Mouse (Mus musculus) kidney, adult 2 months (tissue): Measurements from ENCODE around the gene Astn2. TPM values are rescaled to one million over a fixed set of nuclear protein-coding genes. Genes with fewer than 3 reads are reported as not detected.

Experiments
- DNase-seq: peaks from one replicate; pipeline ENCODE4 v3.0.0; 2021
- H3K27ac ChIP-seq: fragments of 200-500 bp; 2 replicates; pipeline ENCODE4 v1.5.1; 2012; ENCODE audit warnings: low read depth, low read length, control low read depth, inconsistent platforms; ENCODE audit not compliant: insufficient read depth
- H3K27me3 ChIP-seq: fragments of 200-500 bp; replicated peaks from 2 replicates; pipeline ENCODE4 v1.6.1; 2012; ENCODE audit warnings: mild to moderate bottlenecking, moderate library complexity, low read length, inconsistent platforms; ENCODE audit not compliant: control insufficient read depth, insufficient read depth
- H3K36me3 ChIP-seq: fragments of 200-500 bp; 2 replicates; pipeline ENCODE4 v1.6.1; 2012; ENCODE audit warnings: mild to moderate bottlenecking, moderate library complexity, low read length, inconsistent platforms; ENCODE audit not compliant: control insufficient read depth, insufficient read depth
- H3K4me1 ChIP-seq: fragments of 200-500 bp; 2 replicates; pipeline ENCODE4 v1.6.1; 2011; ENCODE audit warnings: low read length; ENCODE audit not compliant: control insufficient read depth, insufficient read depth
- H3K4me3 ChIP-seq: fragments of 200-500 bp; 2 replicates; pipeline ENCODE4 v1.5.1; 2011; ENCODE audit warnings: mild to moderate bottlenecking, low read depth, low read length, control low read depth; ENCODE audit not compliant: insufficient read depth
- CTCF ChIP-seq: fragments of 200-500 bp; conservative IDR thresholded peaks from 2 replicates; pipeline ENCODE4 v1.5.1; 2011; ENCODE audit warnings: low read depth, mild to moderate bottlenecking, control low read depth, low read length, moderate library complexity, mixed read lengths; ENCODE audit not compliant: insufficient read depth, insufficient read length
- POLR2A ChIP-seq: fragments of 200-500 bp; IDR thresholded peaks from one replicate; pipeline ENCODE4 v1.6.1; 2011; ENCODE audit warnings: low read depth, low read length, control low read depth
- WGBS: fragments of 180-500 bp; shearing (Covaris S2); methylation state at CpG from one replicate; pipeline ENCODE4 v1.1.7; 2018; 5-methylcytosine and 5-hydroxymethylcytosine counted together
- polyA plus RNA-seq: library from polyadenylated mRNA; depleted of rRNA; stranded (reverse); fragments of >200 nt; gene quantifications from 2 replicates; pipeline ENCODE4 v1.2.3, GENCODE M21; 2012

Astn2 gene
- polyA plus RNA-seq, 1 experiment = 2.5 TPM

DNA sequence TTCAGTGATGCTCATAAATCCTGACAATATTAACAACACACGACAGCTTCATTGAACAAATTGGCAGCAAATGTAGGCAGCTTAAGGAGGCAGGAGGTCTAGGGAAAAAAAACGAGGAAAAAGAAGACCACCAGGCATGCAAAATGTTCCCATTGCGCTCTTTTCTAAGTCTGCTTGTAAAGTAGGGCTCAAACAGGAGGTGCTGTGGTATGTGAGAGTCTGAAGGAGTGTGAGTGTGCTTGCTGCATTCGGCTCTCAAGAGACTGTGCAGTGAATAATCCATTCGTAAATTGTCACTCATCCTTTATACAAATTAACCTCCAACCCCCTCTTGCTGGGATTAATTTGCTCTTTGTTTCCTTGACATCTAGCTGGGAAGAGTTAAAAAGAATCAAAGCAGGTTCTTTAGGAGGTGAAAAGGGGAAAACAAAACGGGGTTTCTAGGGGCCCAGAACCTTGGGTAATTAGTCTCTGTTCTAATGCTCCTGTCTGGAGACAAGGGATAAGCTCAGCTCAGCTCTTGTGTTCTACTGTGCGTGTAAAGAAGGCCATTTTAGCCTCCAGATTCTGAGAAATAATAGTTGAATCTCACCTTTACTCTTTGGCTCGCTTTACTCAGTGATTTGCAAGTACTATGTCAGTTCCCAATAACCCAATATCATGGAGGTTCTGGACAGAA, 89.5 kb downstream of the Astn2 start:
- Histone ChIP-seq H3K4me1 (no peaks in the 10 kb centered on the region), H3K4me3 (no peak overlapping the region), H3K36me3 (no peaks in the 10 kb centered on the region), H3K27ac (no peak overlapping the region), H3K27me3 (no peaks in the 10 kb centered on the region)
- no peak for DNase-seq
- no peak for TF ChIP-seq POLR2A
- no peak for TF ChIP-seq CTCF
- 37% methylated on average over 8 of the region's 8 CpGs for WGBS

DNA sequence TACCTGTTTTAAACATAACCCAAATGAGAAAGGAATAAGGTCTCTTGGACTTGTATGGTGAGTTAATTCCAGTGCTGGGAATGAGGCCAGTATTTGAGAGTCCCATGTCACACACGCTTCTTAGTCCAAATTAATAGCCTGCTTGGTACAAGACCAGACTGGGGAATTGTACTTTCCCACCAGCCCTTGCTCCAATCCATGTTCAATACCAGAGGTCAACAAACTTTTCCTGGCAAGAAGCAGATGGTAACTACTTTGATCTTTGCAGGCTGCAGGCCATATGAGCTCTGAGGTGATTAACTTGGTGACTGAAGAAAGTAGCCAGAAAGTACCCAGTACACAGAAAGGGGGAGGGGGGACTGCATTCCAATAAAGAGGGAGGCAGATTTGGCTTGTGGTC, 91.7 kb downstream of the Astn2 start:
- WGBS = 52% methylated on average over 1 of the region's 1 CpGs
- no peak for DNase-seq
- H3K36me3 ChIP-seq = no peaks in the 10 kb centered on the region
- no peaks in the 10 kb centered on the region for H3K4me1 ChIP-seq
- no peaks in the 10 kb centered on the region for H3K27me3 ChIP-seq
- H3K27ac ChIP-seq = no peak overlapping the region
- no peak overlapping the region for H3K4me3 ChIP-seq
- no peak for TF ChIP-seq CTCF
- no peak for TF ChIP-seq POLR2A

DNA sequence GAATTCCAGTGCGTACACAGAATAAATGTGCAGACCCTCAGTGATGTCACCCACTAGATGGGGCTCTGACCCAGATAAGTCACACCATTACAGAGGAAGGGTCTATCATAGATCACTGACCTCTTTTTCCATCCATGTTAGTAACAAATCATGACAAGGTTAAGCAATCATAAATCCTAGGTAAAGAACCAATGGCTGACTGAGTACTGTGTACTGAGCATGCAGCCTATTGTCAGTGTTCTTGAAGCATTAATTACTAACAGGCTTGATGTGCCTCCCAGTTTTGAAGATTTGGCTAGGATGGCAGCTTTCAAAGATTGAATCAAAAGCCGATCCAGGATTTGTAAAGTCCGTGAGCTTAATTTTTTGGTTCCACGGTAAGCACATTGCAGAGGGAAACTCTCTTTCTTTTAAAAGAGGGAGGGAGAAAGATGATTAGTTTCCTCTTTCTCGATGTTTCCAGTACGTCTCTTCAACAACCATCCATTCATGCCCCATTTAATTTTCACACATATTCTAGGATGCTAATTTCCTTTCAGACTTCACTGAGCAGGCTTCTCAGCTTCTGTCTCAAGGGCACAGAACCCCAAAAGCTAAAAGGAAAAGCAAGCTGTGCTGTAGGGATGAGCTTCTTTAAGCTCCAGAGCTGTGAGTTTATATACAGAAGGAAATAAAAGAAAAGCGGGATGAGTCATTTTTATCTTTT, 93.9 kb downstream of the Astn2 start:
- no peak for TF ChIP-seq CTCF
- no peak for TF ChIP-seq POLR2A
- Histone ChIP-seq H3K36me3 (no peaks in the 10 kb centered on the region), H3K4me3 (no peak overlapping the region), H3K27ac (no peak overlapping the region), H3K4me1 (no peaks in the 10 kb centered on the region), H3K27me3 (no peaks in the 10 kb centered on the region)
- 74% methylated on average over 7 of the region's 7 CpGs for WGBS
- DNase-seq = no peak

DNA sequence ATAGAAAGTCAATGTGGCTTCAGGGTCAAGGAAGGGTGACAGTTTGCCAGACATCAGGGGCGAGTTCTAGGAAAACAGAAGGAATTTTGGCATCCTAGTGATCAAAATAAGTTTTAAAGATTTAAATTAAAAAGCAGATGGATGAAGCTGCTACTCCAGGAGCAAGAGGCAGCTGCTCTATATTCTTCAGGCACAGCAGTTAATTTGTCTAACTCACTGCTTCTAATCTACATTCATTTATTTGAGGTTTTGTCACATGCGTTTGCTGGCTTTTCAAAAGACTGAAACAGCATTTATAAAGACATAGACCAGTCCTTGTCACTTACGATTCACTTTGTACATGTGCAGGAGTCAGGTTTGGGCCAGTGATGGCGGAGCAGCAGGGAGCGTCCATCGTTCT, 98.0 kb downstream of the Astn2 start:
- no peaks in the 10 kb centered on the region for H3K4me1 ChIP-seq
- no peak overlapping the region for H3K4me3 ChIP-seq
- no peak for DNase-seq
- WGBS = 79% methylated on average over 6 of the region's 6 CpGs
- no peaks in the 10 kb centered on the region for H3K27me3 ChIP-seq
- H3K27ac ChIP-seq = no peak overlapping the region
- TF ChIP-seq POLR2A (no peak), CTCF (no peak)
- H3K36me3 ChIP-seq = no peaks in the 10 kb centered on the region

DNA sequence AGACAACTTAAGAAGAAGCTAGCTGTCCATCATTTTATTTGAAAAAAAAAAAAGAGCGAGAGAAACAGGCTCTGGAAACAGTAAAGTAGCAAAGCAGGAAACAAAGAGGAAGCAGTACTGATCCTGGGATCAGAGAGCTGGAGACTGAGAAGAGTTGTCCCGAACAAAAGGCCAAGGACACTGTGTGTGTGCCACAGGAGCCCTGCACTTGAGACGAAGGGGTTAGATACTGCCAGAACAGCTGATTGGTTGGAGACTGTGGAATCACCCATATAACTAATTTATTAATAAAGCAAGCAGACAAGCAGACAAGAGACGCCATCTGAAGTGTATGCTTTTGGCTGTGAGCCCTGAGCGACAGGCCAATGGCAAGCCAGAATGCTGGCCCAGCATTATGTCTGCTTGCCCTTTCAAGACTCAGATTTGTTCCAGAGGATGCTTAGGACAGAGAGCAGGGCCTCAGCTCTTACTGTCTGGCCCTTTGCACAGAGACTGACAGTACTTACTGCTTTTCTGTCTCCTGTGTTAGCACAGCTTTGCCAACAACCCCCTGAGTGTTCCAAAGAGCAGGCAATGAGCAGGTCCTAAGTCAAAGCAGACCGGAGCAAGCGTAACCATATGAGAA, 101.6 kb downstream of the Astn2 start:
- no peak overlapping the region for H3K4me3 ChIP-seq
- H3K27ac ChIP-seq = no peak overlapping the region
- H3K36me3 ChIP-seq = no peaks in the 10 kb centered on the region
- WGBS = 74% methylated on average over 7 of the region's 7 CpGs
- DNase-seq = no peak
- H3K4me1 ChIP-seq = no peaks in the 10 kb centered on the region
- TF ChIP-seq POLR2A (no peak), CTCF (no peak)
- no peaks in the 10 kb centered on the region for H3K27me3 ChIP-seq

DNA sequence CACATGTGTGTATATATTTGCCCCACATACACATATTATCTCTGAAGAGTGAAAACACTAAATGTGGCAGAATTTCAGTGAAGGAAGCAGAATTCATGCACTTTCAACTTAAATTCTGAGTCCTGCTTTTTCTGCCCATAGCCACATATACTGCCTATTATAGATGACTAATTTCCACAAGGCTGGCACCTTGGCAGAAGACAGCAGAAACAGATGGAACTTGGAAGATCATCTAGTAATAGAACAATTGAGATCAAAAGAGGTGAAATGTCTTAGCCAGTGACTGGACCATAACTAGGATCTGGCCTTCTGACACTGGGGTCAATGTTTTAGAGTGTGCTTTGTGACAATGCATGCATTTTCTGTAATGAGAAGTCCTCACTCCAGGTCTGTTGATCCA, 119.4 kb downstream of the Astn2 start:
- H3K36me3 ChIP-seq = no peaks in the 10 kb centered on the region
- no peak overlapping the region for H3K27ac ChIP-seq
- no peak for DNase-seq
- no peaks in the 10 kb centered on the region for H3K27me3 ChIP-seq
- no peaks in the 10 kb centered on the region for H3K4me1 ChIP-seq
- no peak overlapping the region for H3K4me3 ChIP-seq
- TF ChIP-seq POLR2A (no peak), CTCF (no peak)

DNA sequence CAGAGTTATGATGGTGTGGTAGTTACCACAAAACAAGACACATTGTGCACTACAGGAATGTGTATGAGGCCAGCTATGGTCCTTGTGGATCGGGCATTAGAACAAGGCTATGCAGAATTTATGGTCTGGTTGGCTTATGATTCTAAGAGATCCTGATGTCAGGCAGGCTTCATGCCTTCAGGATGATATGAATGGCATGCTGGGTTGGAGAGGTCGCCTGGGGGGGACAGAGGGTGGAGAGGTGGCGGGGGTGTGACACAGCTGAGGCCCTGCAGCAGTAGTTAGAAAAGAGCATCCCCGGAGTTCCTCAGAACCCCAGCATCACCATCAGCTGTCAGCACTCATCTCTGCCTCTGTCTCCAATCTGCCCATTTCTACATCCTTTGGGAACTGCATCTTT, 128.3 kb downstream of the Astn2 start:
- no peaks in the 10 kb centered on the region for H3K36me3 ChIP-seq
- H3K27me3 ChIP-seq = no peaks in the 10 kb centered on the region
- no peak for DNase-seq
- H3K4me1 ChIP-seq = no peaks in the 10 kb centered on the region
- H3K4me3 ChIP-seq = no peak overlapping the region
- 79% methylated on average over 4 of the region's 4 CpGs for WGBS
- TF ChIP-seq POLR2A = no peak
- no peak overlapping the region for H3K27ac ChIP-seq
